Mouse (Mus musculus) duodenum, adult 2 months (tissue): ENCODE results near the gene Vmn1r170. TPM values are rescaled to one million over a fixed set of nuclear protein-coding genes. Genes with fewer than 3 reads are reported as not detected.

Source experiments
- polyA plus RNA-seq: library from polyadenylated mRNA; depleted of rRNA; stranded (reverse); fragments of >200 nt; gene quantifications from 2 replicates; pipeline ENCODE4 v1.2.3, GENCODE M21; 2012; ENCODE audit warnings: low replicate concordance; rRNA removed

The Vmn1r170 gene
- polyA plus RNA-seq: not detected in 2 replicates

DNA sequence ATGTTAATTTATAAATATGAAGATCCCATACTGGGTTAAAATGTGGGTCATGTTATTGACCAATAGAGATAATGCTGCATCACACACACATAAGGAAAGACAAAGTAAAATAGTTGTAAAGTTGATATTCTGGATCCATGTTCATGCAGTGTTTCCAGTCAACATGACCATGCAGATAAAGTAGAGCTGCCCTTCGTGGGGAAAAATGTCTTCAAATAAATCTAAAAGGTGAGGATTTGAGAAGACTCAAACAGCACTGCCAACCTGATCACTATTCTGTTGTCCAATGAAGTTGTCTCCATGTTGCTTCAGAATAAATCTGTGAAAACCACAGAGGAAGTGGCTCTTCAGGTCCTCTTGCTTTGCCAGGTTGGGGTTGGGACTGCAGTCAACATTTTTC is at the start of gene Vmn1r170:
Gene Vmn1r170, plus strand, starts transcription at position 301 of the 400 bp plus-strand sequence.

GRCm38 (mm10) chr7:23575226-23575625 is 30.7 kb upstream of the Vmn1r170 start, which contains the start of gene Vmn1r169:
Gene Vmn1r169, plus strand, starts transcription at chr7:23575526.

DNA sequence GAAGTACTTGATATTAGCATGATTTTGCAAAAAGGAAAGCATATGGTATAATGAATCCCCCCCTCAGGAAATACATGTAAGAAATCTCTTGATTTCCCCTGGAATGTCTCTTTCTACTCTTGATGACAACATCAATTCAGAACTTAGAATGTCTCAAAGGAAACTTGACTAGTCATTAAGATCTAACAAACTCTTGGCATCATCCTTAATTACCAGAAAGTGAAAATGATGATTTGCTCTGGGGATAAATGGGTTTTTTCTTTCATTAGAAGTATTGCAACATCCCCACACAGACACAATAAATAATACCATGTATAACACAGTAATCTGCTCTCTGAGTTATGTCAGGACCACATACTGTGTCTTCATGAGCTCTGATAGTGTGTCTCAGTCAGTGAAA is 24.4 kb downstream of the Vmn1r170 start, which contains the start of gene Vmn1r171:
Gene Vmn1r171, plus strand, starts transcription at position 301 of the 400 bp plus-strand sequence.

Other genes starting within 250 kb of the Vmn1r170 start
- not detected in 2 replicates for gene Nlrp5, start 220.3 kb upstream of the Vmn1r170 start, polyA plus RNA-seq
- not detected in 2 replicates for gene Vmn1r167, start 99.0 kb upstream of the Vmn1r170 start, polyA plus RNA-seq
- gene Vmn1r168, start 66.4 kb upstream of the Vmn1r170 start, polyA plus RNA-seq: not detected in 2 replicates
- not detected in 2 replicates for gene Vmn1r169, start 30.6 kb upstream of the Vmn1r170 start, polyA plus RNA-seq
- not detected in 2 replicates for gene Vmn1r171, start 24.5 kb downstream of the Vmn1r170 start, polyA plus RNA-seq
- gene Vmn1r172, start 52.1 kb downstream of the Vmn1r170 start, polyA plus RNA-seq: not detected in 2 replicates
- not detected in 2 replicates for gene Vmn1r173, start 94.5 kb downstream of the Vmn1r170 start, polyA plus RNA-seq
- not detected in 2 replicates for gene Vmn1r174, start 146.1 kb downstream of the Vmn1r170 start, polyA plus RNA-seq
- not detected in 2 replicates for gene Vmn1r175, start 204.5 kb downstream of the Vmn1r170 start, polyA plus RNA-seq
- gene Vmn1r176, start 231.2 kb downstream of the Vmn1r170 start, polyA plus RNA-seq: not detected in 2 replicates